Mouse (Mus musculus) intestine, postnatal 0 days (tissue): ENCODE measurements around the gene Sept5. TPM values are rescaled to one million over a fixed set of nuclear protein-coding genes. Genes with fewer than 3 reads are reported as not detected.

Source experiments
- ATAC-seq: fragments of 200-750 bp; cut with Nextera tagmentation; 2 replicates; pipeline ENCODE4 v1.8.0; 2017; ENCODE audit warnings: mild to moderate bottlenecking, moderate TSS enrichment, moderate library complexity
- H3K27ac ChIP-seq: fragments of 300-500 bp; sonication (generic); 2 replicates; pipeline ENCODE4 v1.5.1; 2014; ENCODE audit warnings: mild to moderate bottlenecking, low read depth, low read length, moderate library complexity
- H3K27me3 ChIP-seq: fragments of 300-500 bp; sonication (generic); replicated peaks from 2 replicates; pipeline ENCODE4 v1.6.1; 2014; ENCODE audit warnings: low read length, mixed read lengths; ENCODE audit not compliant: control insufficient read depth, insufficient read depth
- H3K36me3 ChIP-seq: fragments of 300-500 bp; sonication (generic); 2 replicates; pipeline ENCODE4 v1.6.1; 2014; ENCODE audit warnings: mild to moderate bottlenecking, moderate library complexity; ENCODE audit not compliant: control insufficient read depth, insufficient read depth
- H3K4me1 ChIP-seq: fragments of 300-500 bp; sonication (generic); replicated peaks from 2 replicates; pipeline ENCODE4 v1.6.1; 2014; ENCODE audit warnings: antibody characterized with exemption, low read length, mixed read lengths; ENCODE audit not compliant: control insufficient read depth, insufficient read depth
- H3K4me2 ChIP-seq: fragments of 300-500 bp; sonication (generic); replicated peaks from 2 replicates; pipeline ENCODE4 v1.6.1; 2014; ENCODE audit warnings: low read depth, mild to moderate bottlenecking, moderate library complexity
- H3K4me3 ChIP-seq: fragments of 300-500 bp; sonication (generic); 2 replicates; pipeline ENCODE4 v1.5.1; 2014; ENCODE audit warnings: low read depth, low read length
- H3K9ac ChIP-seq: fragments of 300-500 bp; sonication (generic); 2 replicates; pipeline ENCODE4 v1.6.1; 2014; ENCODE audit warnings: mild to moderate bottlenecking, low read depth, low read length
- H3K9me3 ChIP-seq: fragments of 300-500 bp; sonication (generic); 2 replicates; pipeline ENCODE4 v1.6.1; 2016; ENCODE audit warnings: mixed run types; ENCODE audit not compliant: control insufficient read depth
- CTCF ChIP-seq: sonication (generic); IDR thresholded peaks from 2 replicates; pipeline ENCODE4 v1.5.1; 2016; ENCODE audit warnings: low read depth, mild to moderate bottlenecking, control low read depth, antibody characterized with exemption, moderate library complexity
- WGBS: fragments of 180-500 bp; shearing (Covaris S2); extraction: QIAGEN DNeasy Blood & Tissue Kit; methylation state at CpG from one replicate; pipeline ENCODE4 v1.1.7; 2014; 5-methylcytosine and 5-hydroxymethylcytosine counted together
- polyA plus RNA-seq: library from polyadenylated mRNA; unstranded; fragments of >200 nt; fragmentation: Nextera tagmentation; extraction: Ambion mirVana; gene quantifications from 2 replicates; pipeline ENCODE4 v1.2.1, GENCODE M21; 2015

Sept5 gene
- polyA plus RNA-seq, 1 experiment from 2014 or later: 24.7 TPM

DNA sequence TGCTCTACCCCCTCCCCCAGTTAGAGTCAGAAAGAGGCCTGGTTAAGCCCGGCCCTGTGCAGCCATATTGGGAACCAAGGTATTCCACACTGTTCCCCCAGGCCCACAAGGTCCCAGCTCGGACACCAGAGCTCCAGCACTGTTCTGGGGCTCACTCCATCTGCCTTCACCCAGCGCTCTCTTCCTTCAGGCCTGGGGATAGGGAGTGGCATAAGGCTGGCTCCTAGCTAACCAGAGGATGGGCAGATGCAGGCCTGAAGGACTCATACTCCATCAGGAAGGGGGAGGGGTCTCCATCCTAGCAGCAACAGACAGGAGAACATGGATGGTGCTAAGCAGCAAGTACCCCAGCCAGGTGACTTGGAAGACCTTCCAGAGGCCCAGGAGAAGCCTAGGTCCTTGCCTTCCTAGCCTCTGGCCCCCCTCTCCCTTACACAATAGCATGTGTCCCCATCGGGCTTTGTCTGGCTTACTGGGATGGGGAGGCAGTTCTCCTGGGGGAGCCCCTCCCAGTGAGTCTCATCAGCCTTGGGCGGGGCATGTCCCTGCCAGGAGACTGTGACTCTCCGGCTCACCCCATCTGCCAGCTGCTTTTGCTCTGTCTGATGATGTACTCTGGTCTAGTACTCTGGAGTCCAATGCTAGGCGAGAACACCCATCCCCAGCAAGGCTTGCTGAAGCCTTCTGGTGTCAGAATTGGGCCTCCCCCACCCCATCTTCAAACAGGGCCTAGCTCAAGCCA lies 1.4 kb downstream of the Sept5 start:
- Histone ChIP-seq H3K9me3 (no peaks in the 10 kb centered on the region), H3K4me3 (peak overlapping the region; percentile 79), H3K27me3 (peaks cover 5% of the 10 kb centered on the region; the same call in 1 of the 2 replicates), H3K4me1 (peaks cover 17% of the 10 kb centered on the region), H3K36me3 (peaks cover 18% of the 10 kb centered on the region; the same call in 1 of the 2 replicates), H3K4me2 (peak overlapping the region; percentile 93), H3K9ac (0 out of 2 replicates have a peak overlapping the region, but pooled peaks have one; percentile 67), H3K27ac (peak overlapping the region; percentile 28; the same call in 1 of the 2 replicates)
- WGBS: 41% methylated on average over 7 of the region's 7 CpGs
- no peak for TF ChIP-seq CTCF
- peak; percentile 23; the same call in 1 of the 2 replicates for ATAC-seq

- TF ChIP-seq CTCF: no peak
- Histone ChIP-seq H3K27ac (no peak overlapping the region), H3K9me3 (no peaks in the 10 kb centered on the region), H3K36me3 (peaks cover 30% of the 10 kb centered on the region), H3K4me2 (peak overlapping the region; percentile 93), H3K9ac (no peak overlapping the region), H3K4me3 (no peak overlapping the region), H3K27me3 (peaks cover 12% of the 10 kb centered on the region), H3K4me1 (peaks cover 17% of the 10 kb centered on the region)
- WGBS: 50% methylated on average over 3 of the region's 3 CpGs
- no peak for ATAC-seq
Observed at GRCm38 (mm10) chr16:18627163-18627562, 2.6 kb downstream of the Sept5 start.

DNA sequence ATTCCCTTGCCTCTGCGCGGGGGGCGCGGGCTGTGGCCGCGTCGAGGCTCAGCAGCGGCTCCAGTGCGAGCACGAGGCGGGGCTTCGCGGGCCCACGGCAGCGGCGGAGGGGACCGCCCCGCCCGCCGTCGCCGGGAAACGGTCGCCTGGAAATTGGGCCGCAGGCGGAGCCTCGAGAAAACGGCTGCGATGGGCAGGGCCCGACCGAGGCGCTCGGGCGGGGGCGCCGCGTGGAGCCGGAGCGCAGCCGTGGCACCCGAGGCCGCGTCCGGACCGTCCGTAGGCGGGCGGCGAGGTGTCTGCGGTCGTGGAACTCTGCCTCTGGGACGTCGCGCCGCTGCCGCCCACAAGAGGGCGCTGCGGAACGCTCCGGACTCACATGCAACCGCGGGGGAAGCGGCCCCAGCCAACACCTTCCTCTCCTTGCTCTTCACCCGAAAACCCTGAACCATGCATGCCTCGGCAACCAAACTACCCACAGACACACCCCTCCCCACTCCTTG lies 3.3 kb downstream of the Sept5 start, which contains the start of gene Gm49601:
Gene Gm49601, minus strand, starts transcription at position 52 of the 503 bp plus-strand sequence.
- peak; percentile 38 for ATAC-seq
- peak within 1 kb of the TSS; percentile 93 for H3K4me2 ChIP-seq
- H3K27me3 ChIP-seq: peaks cover 19% of the 10 kb centered on the region
- peaks cover 37% of the 10 kb centered on the region for H3K36me3 ChIP-seq
- peak; percentile 97 for TF ChIP-seq CTCF
- H3K4me1 ChIP-seq: peaks cover 17% of the 10 kb centered on the region
- H3K9me3 ChIP-seq: no peaks in the 10 kb centered on the region
- H3K4me3 ChIP-seq: peak within 1 kb of the TSS; percentile 45
- peak within 1 kb of the TSS; percentile 53 for H3K9ac ChIP-seq
- H3K27ac ChIP-seq: no peak within 1 kb of the TSS
- under 1% methylated on average over 64 of the region's 65 CpGs for WGBS

DNA sequence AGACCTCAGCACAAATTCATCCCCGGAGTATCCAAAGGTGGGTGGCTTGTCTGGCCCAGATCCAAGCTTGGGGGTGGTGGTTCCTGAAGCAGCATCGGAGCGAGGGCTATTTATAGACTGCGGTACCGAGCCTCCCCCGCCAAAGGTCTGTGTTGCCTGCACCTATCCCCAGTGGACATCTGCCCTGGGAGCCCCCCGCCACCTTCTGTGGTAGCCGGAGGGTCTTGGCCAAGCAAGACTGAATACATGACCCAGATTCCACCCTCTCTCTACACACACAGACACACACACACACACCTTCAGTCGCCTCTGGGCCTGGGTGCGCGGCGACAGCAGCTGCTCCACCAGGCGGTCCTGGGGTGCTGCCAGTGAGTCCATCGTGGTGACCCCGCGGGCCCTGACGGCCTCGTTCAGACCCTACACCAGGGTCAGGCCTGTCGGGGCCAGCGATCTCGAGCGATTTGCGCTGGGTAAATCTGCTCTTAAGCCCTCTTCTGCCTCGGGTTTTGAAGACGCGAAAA lies 3.9 kb downstream of the Sept5 start:
- Histone ChIP-seq H3K9ac (peak overlapping the region; percentile 53; the same call in 1 of the 2 replicates), H3K4me2 (peak overlapping the region; percentile 93), H3K36me3 (peaks cover 38% of the 10 kb centered on the region), H3K27ac (no peak overlapping the region), H3K9me3 (no peaks in the 10 kb centered on the region), H3K27me3 (peaks cover 25% of the 10 kb centered on the region), H3K4me3 (peak overlapping the region; percentile 45), H3K4me1 (peaks cover 17% of the 10 kb centered on the region)
- 33% methylated on average over 26 of the region's 26 CpGs for WGBS
- no peak for ATAC-seq
- TF ChIP-seq CTCF: no peak

DNA sequence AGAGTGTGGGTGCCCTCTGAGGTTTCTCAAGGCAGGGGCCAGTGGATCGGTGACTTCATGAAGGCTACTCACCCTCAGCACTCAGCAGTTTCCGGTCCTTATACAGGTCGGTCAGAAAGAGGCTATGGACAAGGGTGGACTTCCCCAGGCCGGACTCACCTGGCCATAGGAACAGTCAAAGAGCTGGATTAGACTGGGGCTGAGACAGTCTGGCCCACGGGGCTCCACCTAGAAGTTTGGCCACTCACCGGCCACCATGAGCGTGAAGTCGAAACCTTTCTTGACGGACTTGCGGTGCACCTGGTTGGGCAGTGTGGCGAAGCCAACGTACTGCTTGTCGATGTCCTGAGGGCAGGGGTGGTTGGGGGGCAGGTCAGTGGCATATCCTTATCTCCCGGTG lies 4.7 kb downstream of the Sept5 start:
- Histone ChIP-seq H3K4me2 (no peak overlapping the region), H3K4me3 (no peak overlapping the region), H3K27ac (no peak overlapping the region), H3K27me3 (peaks cover 33% of the 10 kb centered on the region), H3K4me1 (peaks cover 17% of the 10 kb centered on the region), H3K36me3 (peaks cover 38% of the 10 kb centered on the region), H3K9me3 (no peaks in the 10 kb centered on the region), H3K9ac (no peak overlapping the region)
- WGBS: 78% methylated on average over 14 of the region's 14 CpGs
- TF ChIP-seq CTCF: no peak
- no peak for ATAC-seq

GRCm38 (mm10) chr16:18624641-18625040 lies 5.1 kb downstream of the Sept5 start:
- ATAC-seq: no peak
- peaks cover 37% of the 10 kb centered on the region for H3K27me3 ChIP-seq
- peaks cover 38% of the 10 kb centered on the region for H3K36me3 ChIP-seq
- no peak overlapping the region for H3K4me3 ChIP-seq
- TF ChIP-seq CTCF: no peak
- H3K9ac ChIP-seq: no peak overlapping the region
- 74% methylated on average over 15 of the region's 15 CpGs for WGBS
- peaks cover 17% of the 10 kb centered on the region for H3K4me1 ChIP-seq
- H3K9me3 ChIP-seq: no peaks in the 10 kb centered on the region
- H3K27ac ChIP-seq: no peak overlapping the region
- H3K4me2 ChIP-seq: no peak overlapping the region
